Mouse (Mus musculus) left cerebral cortex, adult 18-20 months (tissue): ENCODE results near the gene G530012D18Rik. TPM values are rescaled to one million over a fixed set of nuclear protein-coding genes. Genes with fewer than 3 reads are reported as not detected.
"Not testable (repeated sequence)": the region's sequence is repeated elsewhere in the genome, so short reads cannot be mapped to it uniquely, and the experiment has no call there.

Source experiments
- DNase-seq, 2 experiments: peaks; one replicate each; pipeline ENCODE4 v3.0.0; 2021 to 2022; ENCODE audit warnings: low spot score in 2 of 2, mixed read lengths in 1 of 2
- long read RNA-seq, 2 experiments: library from polyadenylated mRNA; stranded (forward); transcript quantifications; one replicate each; pipeline ENCODE4 v2.0.0; 2021
- total RNA-seq, 2 experiments: library from RNA; stranded (reverse); gene quantifications; 2 replicates each; pipeline ENCODE4 v1.2.3; 2021

The G530012D18Rik gene
- total RNA-seq, result not detected
- long read RNA-seq, experiment 1, result 0 reads
- long read RNA-seq, experiment 2, result 0 reads

DNA sequence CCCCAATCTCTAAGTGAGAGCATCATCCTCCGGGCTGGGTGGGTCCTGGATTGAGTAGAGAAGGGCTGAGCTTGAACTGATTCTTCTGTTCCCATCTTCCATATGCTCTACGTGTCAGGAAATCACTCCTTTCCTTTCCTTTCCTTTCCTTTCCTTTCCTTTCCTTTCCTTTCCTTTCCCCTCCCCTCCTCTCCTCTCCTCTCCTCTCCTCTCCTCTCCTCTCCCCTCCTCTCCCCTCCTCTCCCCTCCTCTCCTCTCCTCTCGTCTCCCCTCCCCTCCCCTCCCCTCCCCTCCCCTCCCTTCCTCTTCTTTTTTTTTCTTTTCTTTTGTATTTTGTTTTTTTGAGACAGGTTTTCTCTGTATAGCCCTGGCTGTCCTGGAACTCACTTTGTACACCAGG lies at the start of gene G530012D18Rik:
G530012D18Rik (plus strand) TSS at position 301 of the 400 bp plus-strand sequence.
- not testable (repeated sequence) for DNase-seq

DNA sequence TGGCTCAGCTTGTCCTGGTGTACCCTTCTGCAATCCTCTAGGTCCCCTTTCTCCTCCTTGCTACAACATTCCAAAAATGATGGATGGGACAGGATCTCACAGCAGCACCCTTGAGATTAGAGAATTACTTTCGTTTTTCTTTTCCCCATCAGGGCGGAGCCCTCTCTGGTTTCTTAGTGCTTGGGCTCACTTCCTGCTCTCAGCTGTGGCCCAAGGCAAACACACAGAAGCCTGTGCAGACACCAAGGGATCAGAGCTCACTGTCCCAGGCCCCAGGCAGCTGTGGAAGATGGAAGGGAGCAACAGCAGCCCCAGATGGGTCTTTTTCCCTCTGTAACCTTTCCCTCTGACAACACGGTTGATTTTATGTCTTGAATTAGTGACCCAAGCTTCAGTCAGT lies 49.1 kb upstream of the G530012D18Rik start:
- DNase-seq, result not testable (repeated sequence)

DNA sequence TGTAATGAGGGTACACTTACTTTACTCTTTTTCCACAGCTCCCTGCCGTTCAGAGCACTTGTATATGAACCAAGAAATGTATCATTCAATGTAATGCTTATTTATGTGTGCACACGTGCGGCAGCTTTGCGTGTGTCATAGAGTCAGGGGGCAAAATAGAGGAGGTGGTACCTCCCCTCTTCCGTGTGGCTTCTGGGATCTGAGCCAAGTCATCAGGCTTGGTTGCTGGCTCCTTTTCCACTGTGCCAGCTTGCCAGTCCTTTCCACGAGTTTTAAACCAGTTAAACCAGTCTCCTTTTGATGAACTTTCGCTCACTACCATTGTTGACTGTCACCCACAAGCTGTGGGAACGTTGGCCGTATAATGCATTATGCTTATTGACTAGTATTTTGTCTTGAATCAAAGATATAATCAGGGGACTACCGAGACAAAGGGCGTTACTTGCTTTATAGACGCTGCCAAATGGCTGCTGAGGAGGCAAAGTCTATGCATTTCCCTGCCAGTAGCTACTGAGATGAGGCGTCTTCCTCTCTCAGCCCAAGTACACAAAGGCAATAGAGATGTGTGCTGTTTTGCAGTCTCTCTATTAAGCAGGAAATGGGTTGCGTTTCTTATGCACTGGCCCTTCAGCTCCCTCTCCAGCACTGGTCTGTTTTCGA lies 46.9 kb upstream of the G530012D18Rik start:
- DNase-seq, result not testable (repeated sequence)

DNA sequence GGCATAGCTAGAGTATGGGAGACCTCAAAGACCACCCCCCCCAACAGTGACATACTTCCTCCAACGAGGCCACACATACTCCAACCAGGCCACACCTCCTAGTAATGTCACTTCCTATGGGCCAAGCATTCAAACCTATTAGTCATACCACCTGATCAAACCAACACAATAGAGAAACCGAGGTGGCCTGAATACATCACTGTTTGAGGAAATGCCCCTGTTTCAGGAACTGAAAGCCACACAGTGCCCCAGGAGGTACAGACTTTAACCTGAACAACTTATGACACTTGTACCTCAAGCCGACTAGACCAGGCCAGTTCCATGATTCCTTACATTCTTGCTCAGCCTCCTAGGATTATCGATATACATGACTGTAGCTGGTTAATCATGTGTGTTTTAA lies 31.7 kb upstream of the G530012D18Rik start:
- DNase-seq, result not testable (repeated sequence)

DNA sequence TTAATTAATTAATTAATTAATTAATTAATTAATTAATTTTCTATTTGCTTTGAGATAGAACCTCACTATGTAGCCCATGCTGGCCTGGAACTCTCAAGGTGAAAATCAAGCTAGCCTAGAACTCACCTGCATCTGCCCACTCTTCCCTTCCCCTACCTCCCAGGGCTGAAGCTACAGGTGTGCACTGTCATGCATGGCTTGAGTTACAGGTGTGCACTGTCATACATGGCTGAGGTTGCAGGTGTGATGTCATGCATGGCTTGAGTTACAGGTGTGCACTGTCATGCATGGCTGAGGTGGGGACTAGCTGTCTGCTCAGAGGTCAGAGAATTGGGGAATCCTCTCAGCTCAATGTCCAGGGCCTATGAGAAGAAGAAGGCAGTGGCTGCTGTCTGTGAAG lies 29.0 kb upstream of the G530012D18Rik start:
- not testable (repeated sequence) for DNase-seq

DNA sequence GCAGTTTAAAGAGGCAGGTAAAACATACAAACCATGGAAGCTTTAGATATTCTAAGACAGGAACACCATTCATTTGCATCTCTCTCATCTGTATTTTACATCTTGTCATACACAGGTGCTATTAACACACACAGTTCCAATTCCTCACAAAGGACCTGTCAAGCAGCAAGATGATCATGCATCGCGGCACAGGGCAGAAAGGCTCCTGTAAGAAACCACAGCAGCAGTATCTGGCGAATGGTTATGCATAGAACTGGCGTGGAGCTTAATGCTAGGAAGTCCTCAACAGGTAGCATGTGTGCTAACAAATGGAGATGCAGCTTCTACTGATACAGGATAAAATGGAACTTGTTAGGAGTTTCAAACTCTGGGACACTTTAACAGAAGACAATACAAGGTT lies 20.2 kb upstream of the G530012D18Rik start:
- peak in 1 of 2 experiments; percentile 8 for DNase-seq

DNA sequence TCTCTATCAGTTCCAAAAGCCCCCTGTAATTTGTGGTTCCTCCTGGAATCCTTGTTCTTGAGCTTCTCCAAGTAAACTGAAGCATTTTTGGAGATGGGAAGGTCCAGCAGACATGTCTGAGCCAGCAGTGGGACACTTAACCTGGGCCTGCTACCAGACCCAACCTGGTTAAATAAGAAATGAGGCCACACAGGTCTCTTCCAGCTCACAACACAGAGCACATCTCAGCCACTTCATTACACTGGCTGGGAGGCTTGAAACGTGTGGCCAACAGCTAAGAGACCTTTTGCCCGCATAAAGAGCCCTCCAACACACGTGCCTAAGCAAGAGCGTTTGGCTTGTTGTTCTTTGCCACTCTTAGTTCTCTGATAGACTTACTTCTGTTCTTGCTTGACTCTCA lies 1.9 kb upstream of the G530012D18Rik start:
- DNase-seq, result not testable (repeated sequence)

DNA sequence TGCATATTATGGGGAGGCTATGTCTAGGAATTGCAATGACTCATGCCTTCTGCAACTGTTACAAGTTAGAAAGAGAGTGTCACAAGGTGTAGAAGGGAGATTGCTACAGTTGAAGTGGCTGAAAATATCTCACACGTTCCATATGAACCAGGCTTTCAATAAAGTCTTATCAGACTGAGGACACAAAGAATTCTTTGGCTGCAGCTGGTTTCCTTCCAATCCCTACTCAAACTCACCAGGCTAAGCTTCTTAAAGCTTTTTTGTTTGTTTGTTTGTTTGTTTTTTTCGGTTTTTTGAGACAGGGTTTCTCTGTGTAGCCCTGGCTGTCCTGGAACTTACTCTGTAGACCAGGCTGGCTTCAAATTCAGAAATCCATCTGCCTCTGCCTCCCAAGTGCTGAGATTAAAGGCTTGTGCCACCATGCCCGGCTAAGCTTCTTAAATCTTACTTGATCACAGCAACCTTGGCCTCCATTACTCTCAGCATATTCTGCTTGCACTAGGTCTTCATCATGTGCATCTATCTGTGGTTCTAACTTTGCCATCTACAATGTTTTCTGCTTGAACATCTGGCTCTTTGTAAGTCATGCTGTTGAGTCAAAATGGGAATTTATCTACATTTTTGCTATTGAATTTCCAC lies 3.0 kb downstream of the G530012D18Rik start:
- not testable (repeated sequence) for DNase-seq

DNA sequence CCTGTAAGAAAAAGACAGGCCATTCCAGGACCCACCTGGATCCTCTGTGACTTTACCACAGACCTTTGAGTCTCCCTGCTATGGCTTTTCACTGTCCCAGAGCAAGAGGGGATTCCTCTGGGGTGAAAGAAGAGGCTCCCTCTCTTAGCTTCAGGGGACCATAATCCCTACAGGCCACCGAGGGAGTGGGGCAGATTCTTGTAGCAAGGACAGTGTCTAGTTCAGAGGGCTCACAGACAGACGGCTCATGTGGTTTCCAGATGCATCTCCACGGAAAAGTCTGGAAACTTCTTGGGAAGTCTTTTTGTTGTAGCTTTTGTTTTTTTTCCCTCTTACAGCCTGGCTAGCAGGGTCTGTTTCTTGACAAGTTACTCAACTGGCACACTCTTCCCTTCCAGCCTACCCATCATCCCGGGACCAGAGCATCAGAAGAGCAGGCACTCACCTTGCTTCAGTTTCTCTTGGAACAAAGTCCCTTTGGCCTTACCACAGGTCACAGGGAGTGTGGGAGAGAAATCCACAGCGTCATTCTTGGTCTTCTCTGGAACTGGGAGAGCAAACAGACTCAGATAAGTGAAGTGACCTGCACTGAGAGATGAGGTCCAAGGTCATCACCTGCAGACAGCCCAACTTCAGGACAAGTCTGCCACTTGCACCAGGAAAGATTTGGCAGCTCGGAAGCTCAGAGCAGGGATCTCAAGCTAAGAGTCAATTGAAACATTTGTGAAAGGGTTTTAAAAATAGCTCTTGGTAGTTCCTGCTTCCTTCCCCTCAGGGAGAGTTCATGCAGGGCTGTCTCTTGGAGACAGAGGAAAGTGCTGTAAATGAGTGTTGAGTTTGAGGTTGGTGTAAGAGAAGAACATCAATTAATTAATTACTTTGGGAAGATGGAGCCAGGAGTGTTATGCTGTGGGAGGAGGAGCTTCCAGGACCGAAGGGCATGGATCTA lies 4.0 kb downstream of the G530012D18Rik start:
- DNase-seq, result not testable (repeated sequence)

DNA sequence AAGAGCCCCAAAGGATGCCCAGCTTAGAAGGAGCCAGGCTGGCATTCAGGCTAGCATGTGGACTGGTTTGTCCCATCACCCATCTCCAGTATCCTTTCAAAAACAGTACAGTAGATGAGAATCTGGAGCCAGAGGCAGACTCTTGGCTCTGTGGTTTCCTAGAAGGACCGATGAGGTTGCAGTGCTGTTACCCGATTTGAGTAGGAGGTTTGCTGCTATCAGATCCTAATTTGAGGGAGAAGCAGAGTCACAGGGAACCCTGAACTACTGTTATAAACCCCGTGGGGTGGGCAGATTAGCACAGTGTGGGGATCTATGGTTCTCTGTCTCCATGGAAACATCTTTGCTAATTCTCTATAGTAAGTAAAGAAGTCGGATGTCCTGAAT lies 4.7 kb downstream of the G530012D18Rik start:
- DNase-seq, result not testable (repeated sequence)

DNA sequence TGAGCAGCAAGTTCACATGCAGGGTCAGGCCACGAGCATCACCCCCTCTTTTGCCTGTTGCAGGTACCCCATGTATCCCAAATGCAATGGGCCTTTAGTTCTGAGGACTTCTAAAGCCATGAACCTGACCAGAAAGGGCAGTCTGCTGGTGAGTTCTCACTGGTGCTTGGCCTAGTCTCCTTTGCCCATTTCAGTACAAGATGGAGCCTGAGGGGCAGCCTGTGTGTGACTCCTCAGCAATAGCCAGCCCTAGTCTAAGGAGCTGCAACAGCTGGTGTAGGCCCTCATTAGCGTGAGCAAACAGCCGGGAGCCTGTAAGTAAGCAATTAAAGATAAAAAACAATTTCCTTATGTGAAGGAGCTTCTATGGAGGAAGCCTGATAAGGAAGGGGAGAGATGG lies 5.1 kb downstream of the G530012D18Rik start:
- not testable (repeated sequence) for DNase-seq

DNA sequence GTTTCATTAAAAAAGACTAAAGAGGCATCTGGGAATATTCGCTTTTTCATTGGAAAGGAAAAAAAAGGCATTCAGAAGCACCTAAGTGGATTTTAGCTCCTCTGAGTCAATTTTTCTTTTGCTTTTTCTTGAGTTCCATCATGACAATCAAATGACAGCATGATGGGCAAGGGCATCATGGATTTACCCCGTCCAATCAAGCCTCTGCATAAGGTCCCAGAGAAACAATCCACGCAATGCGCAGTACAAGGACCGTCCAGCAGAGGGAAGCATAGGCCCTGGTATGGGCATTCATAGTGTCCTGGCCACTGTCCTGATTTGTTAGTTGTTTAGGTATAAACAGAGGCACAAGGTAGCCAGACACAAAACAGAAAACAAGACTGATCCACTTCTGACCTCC lies 6.0 kb downstream of the G530012D18Rik start:
- not testable (repeated sequence) for DNase-seq

DNA sequence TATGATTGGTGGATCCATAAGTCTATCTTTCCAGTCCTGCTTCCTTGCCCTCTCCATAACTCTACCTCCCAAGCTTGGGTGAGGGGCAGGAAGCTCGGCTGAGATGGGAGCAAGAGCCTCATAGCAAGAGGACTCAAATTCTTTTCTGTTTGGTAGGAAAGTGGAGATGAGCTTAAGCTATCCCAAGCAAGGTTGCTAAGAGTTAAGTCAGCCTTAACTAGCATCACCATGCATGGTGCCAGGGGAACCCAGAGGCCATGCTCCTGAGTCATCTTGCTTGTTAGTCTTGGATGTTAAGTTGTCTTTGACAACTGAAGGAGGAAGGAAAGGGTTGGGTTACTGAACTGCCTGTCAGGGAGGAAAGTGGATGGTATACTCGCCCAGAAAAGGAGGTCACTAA lies 13.2 kb downstream of the G530012D18Rik start:
- DNase-seq, result not testable (repeated sequence)

DNA sequence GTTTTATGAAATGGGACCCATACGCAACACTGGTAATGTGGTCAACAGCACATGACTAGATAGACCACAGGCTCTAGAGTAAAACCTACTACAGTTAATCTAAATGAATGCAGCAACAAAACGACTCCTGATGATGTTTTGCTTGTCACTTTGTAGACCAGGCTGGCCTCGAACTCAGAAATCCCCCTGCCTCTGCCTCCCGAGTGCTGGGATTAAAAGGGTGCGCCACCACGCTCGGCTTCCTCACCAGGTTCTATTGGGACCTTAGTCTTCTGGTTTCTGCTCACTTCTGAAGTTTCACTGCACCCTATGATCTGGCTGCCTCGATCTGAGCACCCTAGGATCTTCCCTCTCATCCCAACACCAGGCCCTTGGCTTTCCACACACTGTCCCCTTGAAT lies 17.1 kb downstream of the G530012D18Rik start:
- DNase-seq, result not testable (repeated sequence)

DNA sequence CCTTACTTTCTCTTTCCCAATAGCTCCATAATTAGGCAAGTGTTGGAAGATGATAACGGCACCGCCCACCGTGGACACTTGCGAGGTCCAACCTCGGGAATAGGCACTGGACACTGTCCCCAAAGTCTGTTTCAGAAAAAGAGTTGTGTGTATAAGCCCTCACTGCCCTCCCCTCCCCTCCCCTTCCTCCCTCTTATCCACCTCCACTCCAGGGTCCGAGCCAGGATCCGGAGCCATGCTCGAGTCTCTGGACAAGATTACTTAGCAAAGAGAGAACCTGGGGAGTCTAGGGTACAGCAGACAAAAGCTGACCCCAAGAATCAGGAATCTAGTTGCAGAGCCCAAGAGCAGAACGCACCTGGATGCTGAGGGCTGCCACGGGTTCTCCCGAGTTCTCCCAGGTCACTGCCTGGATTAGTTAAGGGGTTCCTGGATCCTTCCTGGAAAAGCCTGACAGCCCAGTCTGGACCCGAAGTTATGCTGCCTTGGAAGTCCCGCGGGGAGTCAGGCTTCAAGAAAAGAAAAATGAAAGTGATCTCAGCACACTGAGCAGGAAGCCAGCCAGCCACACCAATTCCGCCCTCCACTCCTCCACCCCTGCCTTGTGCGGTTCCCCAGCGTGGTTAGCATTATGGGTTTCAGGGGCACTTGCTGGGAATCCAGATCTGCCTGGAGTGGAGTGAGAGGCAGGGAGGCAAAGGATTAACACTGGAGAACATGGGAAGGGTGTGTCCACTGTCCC lies 23.0 kb downstream of the G530012D18Rik start, which contains the start of gene Sp110:
Sp110 (minus strand) TSS at position 547 of the 742 bp plus-strand sequence.
- DNase-seq, result not testable (repeated sequence)

DNA sequence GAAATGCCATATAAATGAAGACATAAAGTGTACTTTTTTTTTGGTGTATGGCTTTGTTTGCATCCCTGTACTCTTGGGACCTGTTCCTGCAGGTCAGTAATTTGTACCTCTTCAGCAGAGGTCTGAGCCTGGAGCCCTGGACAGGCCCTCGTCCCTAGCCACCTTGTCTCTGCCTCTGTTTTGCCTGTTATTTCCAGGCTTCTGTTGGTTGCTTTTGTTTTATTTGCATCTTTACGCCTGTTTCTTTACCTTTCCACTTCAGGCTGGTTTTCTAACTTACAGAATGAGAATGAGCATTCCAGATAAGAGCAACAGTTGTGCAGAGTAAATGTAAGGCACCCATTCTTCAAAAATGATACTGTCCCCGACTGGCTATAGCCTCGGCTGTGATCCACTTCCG lies 24.6 kb downstream of the G530012D18Rik start, which contains the start of gene Sp140:
Sp140 (plus strand) TSS at position 301 of the 400 bp plus-strand sequence.
- not testable (repeated sequence) for DNase-seq

DNA sequence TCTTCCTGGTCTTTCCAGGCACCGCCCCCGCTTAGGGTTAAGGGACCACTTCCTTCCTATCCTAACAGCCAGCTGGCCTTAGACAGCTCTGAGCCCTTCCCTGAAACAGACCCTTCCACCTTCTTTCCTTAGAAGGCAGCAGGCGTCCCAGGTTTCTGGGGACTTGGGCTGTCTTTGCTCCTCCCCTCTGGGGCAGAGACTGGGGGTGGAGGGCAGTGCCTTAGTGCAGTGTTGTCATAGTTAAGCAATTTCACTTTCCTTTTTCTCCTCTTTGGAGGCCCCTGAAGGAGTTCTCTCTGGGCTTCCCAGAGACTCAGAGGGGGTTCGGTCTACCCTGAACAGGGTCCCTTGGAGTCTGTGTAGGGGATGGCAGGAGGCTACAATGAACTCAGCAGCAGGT lies 25.3 kb downstream of the G530012D18Rik start:
- DNase-seq, result not testable (repeated sequence)

DNA sequence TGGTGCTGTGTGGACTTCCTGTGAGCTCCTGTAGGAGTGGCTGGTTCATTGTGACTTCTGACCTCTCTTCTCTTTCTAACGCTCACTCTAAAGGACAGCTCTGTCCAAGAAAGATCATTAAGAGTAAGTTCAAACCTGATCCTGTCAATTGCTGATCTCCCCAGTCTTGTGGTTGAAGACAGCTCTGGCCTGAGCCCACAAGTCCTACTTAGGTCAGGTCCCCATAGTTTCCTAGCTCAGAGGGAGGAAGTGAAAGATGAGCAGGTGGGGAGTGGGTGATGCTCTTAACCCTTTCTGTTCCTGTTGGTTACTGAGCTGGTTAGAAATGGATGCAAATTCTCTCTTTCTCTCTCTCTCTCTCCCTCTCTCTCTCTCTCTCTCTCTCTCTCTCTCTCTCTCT lies 28.9 kb downstream of the G530012D18Rik start:
- DNase-seq, result not testable (repeated sequence)

DNA sequence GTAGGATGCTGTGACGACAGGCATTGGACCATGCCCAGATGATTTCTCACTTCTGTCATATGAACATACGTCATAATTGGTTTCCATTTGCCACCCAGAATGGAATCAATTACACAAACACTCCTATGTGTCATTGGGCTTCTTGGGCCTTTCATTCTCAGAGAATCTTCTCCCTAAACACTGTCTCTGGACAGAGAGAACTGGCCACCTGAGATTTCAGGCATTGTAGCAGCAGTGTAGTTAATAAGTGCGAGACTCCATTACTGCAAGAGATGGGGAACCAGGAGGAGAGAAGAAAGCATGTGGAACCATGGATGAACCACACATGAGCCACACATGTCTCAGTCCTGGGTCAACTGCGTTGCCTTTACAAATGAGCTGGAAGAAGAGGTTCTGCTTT lies 32.9 kb downstream of the G530012D18Rik start:
- not testable (repeated sequence) for DNase-seq

DNA sequence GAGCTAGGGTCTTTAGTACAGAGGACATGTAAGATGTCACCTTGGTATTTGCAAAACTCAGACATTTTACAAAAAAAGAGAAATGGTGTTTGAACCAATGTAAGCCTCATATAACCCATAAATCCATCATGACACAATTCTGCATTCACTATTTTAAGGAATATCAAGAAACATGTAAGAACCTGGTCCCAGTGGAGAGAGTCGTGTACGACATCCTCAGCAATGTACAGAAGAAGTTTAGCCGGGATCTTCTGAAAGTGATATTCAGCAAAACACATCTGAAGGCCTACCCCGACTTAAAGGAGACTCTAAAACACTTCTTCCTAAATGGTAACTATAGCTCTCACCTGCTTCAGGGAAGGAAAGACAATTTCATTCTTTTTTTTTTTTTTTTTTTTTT lies 35.1 kb downstream of the G530012D18Rik start:
- not testable (repeated sequence) for DNase-seq
